In genomic region chr10:123341280-123341679, GRCm38 (mm10) we compare ENCODE assay signal across 29 mouse cellular contexts.
DNase-seq lines count a peak whose midpoint lies in the region; ATAC-seq and TF ChIP-seq lines count a peak whose summit lies in the region.
"Had no signal": no experiment of that assay in that cellular context is flagged by ENCODE, and none has a peak within 500 bp of the region (broad histone marks: within the 10 kb centered on the region; RNA-seq: fewer than 3 reads in every experiment).

No protein-coding gene starts in this region.

- H3K4me3 ChIP-seq in heart, embryonic 11.5 days (ENCODE audit: low read depth, low read length) = no peak overlapping the region
- no peak overlapping the region for H3K4me3 ChIP-seq in midbrain, embryonic 11.5 days (ENCODE audit: low read depth, low read length)
- no peak overlapping the region for H3K4me3 ChIP-seq in midbrain, embryonic 16.5 days (ENCODE audit: low read depth, low read length)
- H3K4me3 ChIP-seq in kidney, adult 2 months (ENCODE audit: insufficient read depth, low read depth, low read length) = no peak overlapping the region
- H3K4me3 ChIP-seq: embryonic facial prominence, embryonic 13.5 days; erythroblast, embryonic 14.5 days; forebrain, embryonic 12.5 days; forebrain, embryonic 15.5 days; heart, adult 2 months; heart, embryonic 13.5 days had no signal

- no peaks in the 10 kb centered on the region for H3K9me3 ChIP-seq in heart, embryonic 11.5 days (replicated peaks; ENCODE audit: control insufficient read depth, low read length)
- no peaks in the 10 kb centered on the region for H3K9me3 ChIP-seq in midbrain, embryonic 11.5 days (ENCODE audit: control insufficient read depth, low read length)
- H3K9me3 ChIP-seq in midbrain, embryonic 16.5 days (replicated peaks; ENCODE audit: control insufficient read depth, low read length, poor library complexity, severe bottlenecking) = no peaks in the 10 kb centered on the region
- H3K9me3 ChIP-seq: embryonic facial prominence, embryonic 13.5 days; forebrain, embryonic 12.5 days; forebrain, embryonic 15.5 days; heart, embryonic 13.5 days had no signal

- no peak overlapping the region for H3K27ac ChIP-seq in heart, embryonic 11.5 days (ENCODE audit: low read depth, low read length)
- no peak overlapping the region for H3K27ac ChIP-seq in midbrain, embryonic 11.5 days (ENCODE audit: low read depth, low read length)
- H3K27ac ChIP-seq in midbrain, embryonic 16.5 days (ENCODE audit: low read length) = no peak overlapping the region
- no peak overlapping the region for H3K27ac ChIP-seq in kidney, adult 2 months (ENCODE audit: insufficient read depth, low read depth, low read length)
- H3K27ac ChIP-seq: embryonic facial prominence, embryonic 13.5 days; forebrain, embryonic 12.5 days; forebrain, embryonic 15.5 days; heart, adult 2 months; heart, embryonic 13.5 days; hindbrain, embryonic 14.5 days; hindbrain, postnatal 0 days had no signal

- TF ChIP-seq CTCF in kidney, adult 2 months (conservative IDR thresholded peaks at IDR 0.05; ENCODE audit: insufficient read depth, insufficient read length, low read depth, low read length) = no peak

- no peak overlapping the region for H3K9ac ChIP-seq in heart, embryonic 11.5 days (ENCODE audit: low read depth, low read length)
- no peak overlapping the region for H3K9ac ChIP-seq in midbrain, embryonic 11.5 days (ENCODE audit: low read length)
- no peak overlapping the region for H3K9ac ChIP-seq in midbrain, embryonic 16.5 days (ENCODE audit: low read depth, low read length)
- H3K9ac ChIP-seq: embryonic facial prominence, embryonic 13.5 days; forebrain, embryonic 12.5 days; forebrain, embryonic 15.5 days; heart, embryonic 13.5 days; hindbrain, embryonic 14.5 days had no signal

- WGBS in heart, embryonic 11.5 days (ENCODE audit: insufficient replicate concordance) = 58% methylated on average over 5 of the region's 5 CpGs
- WGBS in midbrain, embryonic 11.5 days = 79% methylated on average over 5 of the region's 5 CpGs
- WGBS in midbrain, embryonic 16.5 days = 77% methylated on average over 5 of the region's 5 CpGs
- 65% methylated on average over 5 of the region's 5 CpGs for WGBS in kidney, adult 2 months

- H3K4me2 ChIP-seq in heart, embryonic 11.5 days = no peak overlapping the region
- no peak overlapping the region for H3K4me2 ChIP-seq in midbrain, embryonic 11.5 days
- H3K4me2 ChIP-seq in midbrain, embryonic 16.5 days (ENCODE audit: low read length) = no peak overlapping the region
- H3K4me2 ChIP-seq: embryonic facial prominence, embryonic 13.5 days; forebrain, embryonic 12.5 days; forebrain, embryonic 15.5 days; heart, embryonic 13.5 days; hindbrain, embryonic 14.5 days had no signal

- peak; percentile 10 for DNase-seq in embryo, embryonic 10 days (ENCODE audit: low spot score)
- DNase-seq in embryo, embryonic 11 days = no peak
- DNase-seq in heart, adult 8-10 months (ENCODE audit: low spot score) = no peak
- no peak for DNase-seq in midbrain, embryonic 11.5 days (ENCODE audit: low spot score, missing footprints)
- no peak for DNase-seq in kidney, adult 2 months
- no peak for DNase-seq in right cerebral cortex, postnatal 10 days (ENCODE audit: low spot score in 2 of 2)
- DNase-seq: adrenal gland, adult 2 months; adrenal gland, postnatal 14 days; B cell, adult 2 months; cerebellum, adult 11 months; cerebellum, adult 2 months; cerebellum, adult 9-11 months; cerebellum, postnatal 25 days; gastrocnemius, postnatal 25 days; heart, adult 2 months; heart, postnatal 14 days; heart, postnatal 4 days had no signal

- H3K4me1 ChIP-seq in heart, embryonic 11.5 days (ENCODE audit: control insufficient read depth, insufficient read depth, low read length) = no peaks in the 10 kb centered on the region
- H3K4me1 ChIP-seq in midbrain, embryonic 11.5 days (ENCODE audit: control insufficient read depth, insufficient read depth, low read length) = no peaks in the 10 kb centered on the region
- H3K4me1 ChIP-seq in midbrain, embryonic 16.5 days (ENCODE audit: control insufficient read depth, insufficient read depth, low read length) = peaks cover 9% of the 10 kb centered on the region
- no peaks in the 10 kb centered on the region for H3K4me1 ChIP-seq in kidney, adult 2 months (ENCODE audit: control insufficient read depth, insufficient read depth, low read length)
- H3K4me1 ChIP-seq: embryonic facial prominence, embryonic 13.5 days; forebrain, embryonic 12.5 days; forebrain, embryonic 15.5 days had no signal

- H3K27me3 ChIP-seq in heart, embryonic 11.5 days (ENCODE audit: control insufficient read depth, insufficient read depth, low read length) = no peaks in the 10 kb centered on the region
- H3K27me3 ChIP-seq in midbrain, embryonic 11.5 days (ENCODE audit: control insufficient read depth, insufficient read depth, low read length) = no peaks in the 10 kb centered on the region
- H3K27me3 ChIP-seq in midbrain, embryonic 16.5 days (ENCODE audit: control insufficient read depth, insufficient read depth, low read depth, low read length) = no peaks in the 10 kb centered on the region
- H3K27me3 ChIP-seq in kidney, adult 2 months (replicated peaks; ENCODE audit: control insufficient read depth, insufficient read depth, low read length) = no peaks in the 10 kb centered on the region
- H3K27me3 ChIP-seq: CH12.LX; embryonic facial prominence, embryonic 13.5 days; forebrain, embryonic 12.5 days; forebrain, embryonic 15.5 days; heart, embryonic 13.5 days had no signal

- no peak for TF ChIP-seq POLR2A in kidney, adult 2 months (IDR thresholded peaks at IDR 0.05; ENCODE audit: low read depth, low read length)

- ATAC-seq in heart, embryonic 11.5 days (replicated peaks; ENCODE audit: insufficient number of reproducible peaks, low FRiP score, low TSS enrichment) = 0 out of 2 replicates have a peak, but pooled peaks have one; percentile 26
- ATAC-seq in midbrain, embryonic 11.5 days (ENCODE audit: low FRiP score) = peak; percentile 46; the same call in 1 of the 2 replicates
- ATAC-seq in midbrain, embryonic 16.5 days = no peak
- ATAC-seq: forebrain, embryonic 15.5 days; hindbrain, postnatal 0 days; inflammation-experienced regulatory T-cells, adult 6 months had no signal

- no peaks in the 10 kb centered on the region for H3K36me3 ChIP-seq in heart, embryonic 11.5 days (ENCODE audit: control insufficient read depth, insufficient read depth, low read length)
- H3K36me3 ChIP-seq in midbrain, embryonic 11.5 days (ENCODE audit: control insufficient read depth, insufficient read depth, low read length) = no peaks in the 10 kb centered on the region
- H3K36me3 ChIP-seq in midbrain, embryonic 16.5 days (ENCODE audit: control insufficient read depth, insufficient read depth, low read length) = no peaks in the 10 kb centered on the region
- no peaks in the 10 kb centered on the region for H3K36me3 ChIP-seq in kidney, adult 2 months (ENCODE audit: control insufficient read depth, insufficient read depth, low read length)
- H3K36me3 ChIP-seq: embryonic facial prominence, embryonic 13.5 days; forebrain, embryonic 12.5 days; forebrain, embryonic 15.5 days; G1E; heart, embryonic 13.5 days had no signal
